Mouse (Mus musculus) CH12.LX (cell line): ENCODE measurements around the gene Swi5. TPM values are rescaled to one million over a fixed set of nuclear protein-coding genes. Genes with fewer than 3 reads are reported as not detected.

Source experiments
- DNase-seq: peaks from one replicate; pipeline ENCODE4 v3.0.0-alpha.2; 2013; ENCODE audit errors: extremely low read depth
- H3K27ac ChIP-seq: 2 replicates; pipeline ENCODE4 v1.5.1; 2012; ENCODE audit warnings: low read depth, mild to moderate bottlenecking, control low read depth, moderate library complexity; ENCODE audit not compliant: insufficient read depth
- H3K27me3 ChIP-seq: replicated peaks from 2 replicates; pipeline ENCODE3; 2012; ENCODE audit warnings: inconsistent platforms
- H3K36me3 ChIP-seq, 2 experiments: replicated peaks in 1 of 2; 2 replicates each; pipeline versions ENCODE3 to v1.6.1; 2012; ENCODE audit warnings: inconsistent platforms in 1 of 2, low read length in 1 of 2, mild to moderate bottlenecking in 1 of 2, mixed read lengths in 1 of 2, moderate library complexity in 1 of 2; ENCODE audit not compliant: control insufficient read depth in 1 of 2, insufficient read depth in 1 of 2
- H3K4me1 ChIP-seq, 2 experiments: 2 replicates each; pipeline ENCODE4 v1.6.1; 2012; ENCODE audit warnings: inconsistent platforms in 1 of 2, moderate library complexity in 1 of 2; ENCODE audit not compliant: insufficient read depth in 2 of 2, control insufficient read depth in 1 of 2
- H3K4me2 ChIP-seq: 2 replicates; pipeline ENCODE4 v1.6.1; 2012; ENCODE audit warnings: low read depth, mild to moderate bottlenecking, control low read depth; ENCODE audit not compliant: poor library complexity, insufficient read depth, severe bottlenecking
- H3K4me3 ChIP-seq, 3 experiments: fragments of 150-350 bp in 1 of 3; sonication (generic) in 1 of 3; replicated peaks in 1 of 3; 2 replicates each; pipeline versions ENCODE3 to v1.5.1; 2011 to 2012; ENCODE audit warnings: low read depth in 2 of 3, low read length in 2 of 3, mild to moderate bottlenecking in 2 of 3, moderate library complexity in 2 of 3, control low read depth in 1 of 3, improper control_type of control experiment in 1 of 3, inconsistent platforms in 1 of 3, mixed read lengths in 1 of 3; ENCODE audit not compliant: poor library complexity in 1 of 3
- H3K79me2 ChIP-seq: replicated peaks from 2 replicates; pipeline ENCODE4 v1.6.1; 2012; ENCODE audit warnings: mild to moderate bottlenecking, moderate library complexity; ENCODE audit not compliant: control insufficient read depth, poor library complexity, insufficient read depth, severe bottlenecking; ENCODE audit errors: extremely low read depth
- H3K9ac ChIP-seq: 2 replicates; pipeline ENCODE4 v1.6.1; 2012; ENCODE audit warnings: low read depth, mild to moderate bottlenecking, control low read depth, moderate library complexity; ENCODE audit not compliant: insufficient read depth
- H3K9me3 ChIP-seq: replicated peaks from 2 replicates; pipeline ENCODE3; 2012; ENCODE audit warnings: low read length, inconsistent platforms, mixed read lengths
- BHLHE40 ChIP-seq: IDR thresholded peaks from 2 replicates; pipeline ENCODE4 v1.6.1; 2011; ENCODE audit warnings: mild to moderate bottlenecking, low read depth, low read length, improper control_type of control experiment
- CHD2 ChIP-seq: IDR thresholded peaks from 2 replicates; pipeline ENCODE4 v1.6.1; 2011; ENCODE audit warnings: low read length, improper control_type of control experiment
- CTCF ChIP-seq, 2 experiments: IDR thresholded peaks in 1 of 2; conservative IDR thresholded peaks in 1 of 2; 2 replicates each; pipeline ENCODE4 v1.5.1; 2011 to 2012; ENCODE audit warnings: low read depth in 2 of 2, low read length in 2 of 2, improper control_type of control experiment in 1 of 2, inconsistent platforms in 1 of 2, mild to moderate bottlenecking in 1 of 2, moderate library complexity in 1 of 2
- E2F4 ChIP-seq: IDR thresholded peaks from 2 replicates; pipeline ENCODE4 v1.6.1; 2011; ENCODE audit warnings: low read depth, low read length, improper control_type of control experiment; ENCODE audit not compliant: insufficient replicate concordance
- ELF1 ChIP-seq: IDR thresholded peaks from 2 replicates; pipeline ENCODE4 v1.6.1; 2014; ENCODE audit warnings: low read depth, mild to moderate bottlenecking, inconsistent platforms, low read length, improper control_type of control experiment
- EP300 ChIP-seq: IDR thresholded peaks from 2 replicates; pipeline ENCODE4 v1.6.1; 2011; ENCODE audit warnings: low read length, improper control_type of control experiment
- ETS1 ChIP-seq: conservative IDR thresholded peaks from 2 replicates; pipeline ENCODE4 v1.6.1; 2012; ENCODE audit warnings: low read depth, mild to moderate bottlenecking, inconsistent platforms, low read length, improper control_type of control experiment, moderate library complexity
- IRF4 ChIP-seq: IDR thresholded peaks from 2 replicates; pipeline ENCODE4 v1.6.1; 2014; ENCODE audit warnings: low read depth, mild to moderate bottlenecking, inconsistent platforms, low read length, improper control_type of control experiment
- JUN ChIP-seq: IDR thresholded peaks from 2 replicates; pipeline ENCODE4 v1.6.1; 2011; ENCODE audit warnings: low read depth, mild to moderate bottlenecking, low read length, improper control_type of control experiment, moderate library complexity; ENCODE audit not compliant: insufficient read depth
- KAT2A ChIP-seq: IDR thresholded peaks from 2 replicates; pipeline ENCODE4 v1.6.1; 2012; ENCODE audit warnings: low read length, improper control_type of control experiment, inconsistent platforms; ENCODE audit not compliant: insufficient replicate concordance
- MAZ ChIP-seq: IDR thresholded peaks from 2 replicates; pipeline ENCODE4 v1.6.1; 2012; ENCODE audit warnings: low read depth, mild to moderate bottlenecking, inconsistent platforms, low read length, improper control_type of control experiment, moderate library complexity
- MXI1 ChIP-seq: IDR thresholded peaks from 2 replicates; pipeline ENCODE4 v1.6.1; 2011; ENCODE audit warnings: mild to moderate bottlenecking, low read depth, low read length, improper control_type of control experiment
- MYC ChIP-seq: IDR thresholded peaks from 2 replicates; pipeline ENCODE4 v1.6.1; 2011; ENCODE audit warnings: low read depth, mild to moderate bottlenecking, improper control_type of control experiment, low read length
- NELFE ChIP-seq: IDR thresholded peaks from 2 replicates; pipeline ENCODE4 v1.6.1; 2011; ENCODE audit warnings: low read depth, low read length, improper control_type of control experiment
- NRF1 ChIP-seq: IDR thresholded peaks from 2 replicates; pipeline ENCODE4 v1.6.1; 2014; ENCODE audit warnings: low read depth, mild to moderate bottlenecking, inconsistent platforms, low read length, improper control_type of control experiment, moderate library complexity
- PAX5 ChIP-seq: IDR thresholded peaks from 2 replicates; pipeline ENCODE4 v1.6.1; 2012; ENCODE audit warnings: low read length, inconsistent platforms, mixed read lengths
- POLR2A ChIP-seq: IDR thresholded peaks from 2 replicates; pipeline ENCODE4 v1.6.1; 2011; ENCODE audit warnings: low read depth, mild to moderate bottlenecking, improper control_type of control experiment, low read length
- POLR2AphosphoS2 ChIP-seq: IDR thresholded peaks from 2 replicates; pipeline ENCODE4 v1.6.1; 2011; ENCODE audit warnings: low read depth, low read length, improper control_type of control experiment
- RAD21 ChIP-seq: IDR thresholded peaks from 2 replicates; pipeline ENCODE4 v1.6.1; 2011; ENCODE audit warnings: low read depth, mild to moderate bottlenecking, low read length, improper control_type of control experiment, moderate library complexity
- RCOR1 ChIP-seq: conservative IDR thresholded peaks from 2 replicates; pipeline ENCODE4 v1.6.1; 2012; ENCODE audit warnings: low read depth, mild to moderate bottlenecking, inconsistent platforms, low read length, improper control_type of control experiment
- SMC3 ChIP-seq: IDR thresholded peaks from 2 replicates; pipeline ENCODE4 v1.6.1; 2011; ENCODE audit warnings: low read depth, low read length, improper control_type of control experiment
- TBP ChIP-seq: conservative IDR thresholded peaks from 2 replicates; pipeline ENCODE4 v1.6.1; 2011; ENCODE audit warnings: low read depth, low read length, improper control_type of control experiment
- USF1 ChIP-seq: IDR thresholded peaks from 2 replicates; pipeline ENCODE4 v1.6.1; 2014; ENCODE audit warnings: low read depth, mild to moderate bottlenecking, inconsistent platforms, low read length, improper control_type of control experiment
- ZMIZ1 ChIP-seq: IDR thresholded peaks from 2 replicates; pipeline ENCODE4 v1.6.1; 2012; ENCODE audit warnings: low read depth, mild to moderate bottlenecking, inconsistent platforms, low read length, improper control_type of control experiment
- dilution Hi-C: fragments of 300-500 bp; cut with MboI; formaldehyde crosslinking; loops from 2 replicates; pipeline ENCODE4 v1.14.3; 2020; ENCODE audit warnings: low sequenced_read_pairs; ENCODE audit not compliant: extremely low pct_unique_long_range_greater_than_20kb, extremely low pct_ligation_motif_present
- in situ Hi-C: fragments of 300-500 bp; cut with MboI; formaldehyde crosslinking; loops from 3 replicates; pipeline ENCODE4 v1.14.3; 2019; ENCODE audit warnings: low sequenced_read_pairs, low pct_ligation_motif_present, low pct_unique_long_range_greater_than_20kb, mixed read lengths
- polyA plus RNA-seq: library from polyadenylated mRNA; unstranded; fragments of >175 nt; gene quantifications from 2 replicates; pipeline ENCODE4 v1.2.1, GENCODE M21; 2012; ENCODE audit warnings: low read depth; ENCODE audit not compliant: insufficient read length
- total RNA-seq, 2 experiments: library from RNA; depleted of rRNA; stranded (reverse); fragments of 300-350 nt in 1 of 2; fragments of >200 nt in 1 of 2; gene quantifications; 2 replicates each; pipeline ENCODE4 v1.2.3; 2012 to 2014

Swi5 gene
- total and polyA plus RNA-seq, 3 experiments, result 295 to 437 (median 344) TPM

DNA sequence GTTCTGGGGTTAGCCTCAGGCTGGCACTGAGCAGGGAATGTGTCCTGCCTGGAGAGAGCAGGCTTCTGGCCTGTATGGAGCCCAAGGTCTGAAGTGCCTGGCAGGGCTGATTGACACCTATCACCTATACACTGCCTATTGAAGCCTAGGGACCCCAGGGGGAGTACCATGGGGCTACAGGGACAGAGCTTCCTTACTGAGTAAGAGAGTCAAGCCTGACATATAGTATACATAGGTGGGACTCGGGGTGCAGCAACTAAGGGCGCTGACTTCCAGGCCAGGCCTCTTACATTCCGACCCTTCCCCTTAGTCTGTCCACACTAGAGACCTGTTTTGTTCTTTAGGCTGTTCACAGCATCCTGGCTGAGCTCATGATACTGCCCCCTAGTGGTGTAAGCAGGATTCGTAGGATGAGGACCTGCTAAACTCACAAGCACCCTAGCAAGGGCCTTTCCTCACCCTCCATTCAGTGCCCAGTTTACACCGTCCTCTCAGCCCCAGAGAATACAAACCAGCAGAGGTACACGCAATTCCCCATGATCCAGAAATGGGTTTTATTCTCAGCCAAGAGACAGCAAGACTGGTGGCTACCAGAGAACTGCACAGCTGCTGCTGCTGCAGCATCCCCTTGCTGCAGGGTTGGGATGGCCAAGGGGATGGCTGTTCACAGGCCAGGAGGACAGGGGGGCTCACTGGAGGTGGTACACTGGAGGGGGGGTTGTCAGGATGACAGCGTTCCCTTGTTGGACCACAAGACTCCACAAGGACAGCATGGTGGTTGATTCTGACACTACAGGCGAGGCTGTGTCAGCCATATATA is 20.3 kb upstream of the Swi5 start:
- in situ Hi-C loops, result no loop called here
- Histone ChIP-seq H3K27ac (no peak overlapping the region), H3K4me3 (no peak overlapping the region), H3K27me3 (peaks cover 1% of the 10 kb centered on the region), H3K4me1 (peaks cover 13 to 28% of the 10 kb centered on the region in 2 experiments), H3K4me2 (no peak overlapping the region), H3K79me2 (no peaks in the 10 kb centered on the region), H3K9ac (no peak overlapping the region), H3K36me3 (peaks cover 48 to 65% of the 10 kb centered on the region in 2 experiments), H3K9me3 (no peaks in the 10 kb centered on the region)
- dilution Hi-C loops, result no loop called here
- TF ChIP-seq SMC3 (peak; percentile 24; the same call in 1 of the 2 replicates), CTCF (conservative IDR thresholded peaks at IDR 0.05 in 1 of 2, IDR thresholded peaks at IDR 0.05 in 1 of 2; ENCODE audit: low read depth in 2 of 2, low read length in 2 of 2) (peak; percentile 76 to 93), KAT2A (no peak)
- peak; percentile 67 for DNase-seq

DNA sequence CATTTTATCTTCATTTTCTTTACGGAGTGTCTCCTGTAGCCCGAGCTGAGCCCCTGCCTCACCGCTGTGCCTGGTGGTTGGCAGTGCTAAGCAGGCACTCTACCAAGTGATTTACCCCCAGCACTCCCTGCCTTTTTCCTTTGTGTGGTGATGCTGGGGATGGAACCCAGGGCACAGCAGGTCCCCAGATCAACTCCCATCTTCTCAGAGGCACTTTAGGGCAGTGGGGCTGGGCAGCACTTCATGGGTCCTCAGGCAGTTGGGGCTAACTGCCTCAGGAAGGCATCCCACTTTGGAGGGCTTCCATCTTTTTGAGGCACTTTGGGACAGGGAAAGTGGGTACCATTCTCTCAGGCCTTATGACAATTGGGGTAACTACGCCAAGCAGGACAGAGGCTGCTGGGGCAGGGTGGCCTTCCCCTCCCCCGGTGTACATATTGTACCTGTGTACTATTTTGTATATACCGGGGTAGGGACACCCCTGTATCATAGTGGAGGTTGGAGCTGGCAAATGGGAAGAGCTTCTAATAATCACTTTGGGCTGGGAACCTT is 19.4 kb upstream of the Swi5 start:
- Histone ChIP-seq H3K4me2 (no peak overlapping the region), H3K4me1 (peaks cover 11 to 28% of the 10 kb centered on the region in 2 experiments), H3K4me3 (no peak overlapping the region), H3K9me3 (no peaks in the 10 kb centered on the region), H3K27ac (no peak overlapping the region), H3K36me3 (peaks cover 57 to 74% of the 10 kb centered on the region in 2 experiments), H3K9ac (no peak overlapping the region), H3K27me3 (no peaks in the 10 kb centered on the region), H3K79me2 (no peaks in the 10 kb centered on the region)
- no peak for DNase-seq
- TF ChIP-seq TBP, result no peak
- no peak for TF ChIP-seq PAX5
- no peak for TF ChIP-seq POLR2AphosphoS2
- no peak for TF ChIP-seq MYC
- no peak for TF ChIP-seq KAT2A
- no peak for TF ChIP-seq ELF1
- TF ChIP-seq RCOR1, result no peak
- dilution Hi-C loops, result no loop called here
- in situ Hi-C loops, result no loop called here

DNA sequence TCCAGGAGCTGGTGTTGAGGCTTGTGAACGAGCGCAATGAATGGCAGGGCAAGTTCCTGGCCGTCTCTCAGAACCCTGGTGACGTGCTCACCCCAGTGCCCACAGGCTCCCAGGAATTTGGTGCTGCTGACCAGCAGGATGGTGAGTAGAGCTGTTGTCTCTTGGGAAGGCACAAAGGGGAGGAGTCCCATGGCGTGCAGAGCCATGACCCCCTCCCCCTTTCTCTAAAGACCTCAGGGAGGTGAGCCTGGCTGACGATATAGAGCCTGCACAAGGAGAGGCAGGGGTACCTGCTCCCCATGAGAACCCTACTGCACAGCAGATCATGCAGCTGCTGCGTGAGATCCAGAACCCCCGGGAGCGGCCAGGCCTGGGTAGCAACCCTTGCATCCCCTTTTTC is 18.3 kb upstream of the Swi5 start:
- H3K4me2 ChIP-seq, result no peak overlapping the region
- H3K79me2 ChIP-seq, result no peaks in the 10 kb centered on the region
- H3K27me3 ChIP-seq, result no peaks in the 10 kb centered on the region
- TF ChIP-seq ETS1, result no peak
- no peak for TF ChIP-seq SMC3
- TF ChIP-seq RAD21, result no peak
- TF ChIP-seq MAZ, result no peak
- no peak for TF ChIP-seq E2F4
- no peak for TF ChIP-seq PAX5
- TF ChIP-seq NRF1, result no peak
- TF ChIP-seq JUN, result no peak
- TF ChIP-seq ZMIZ1, result no peak
- no peak for TF ChIP-seq MXI1
- TF ChIP-seq POLR2A, result no peak
- TF ChIP-seq KAT2A, result no peak
- TF ChIP-seq POLR2AphosphoS2, result no peak
- no peak for TF ChIP-seq CHD2
- no peak for TF ChIP-seq NELFE
- no peak for TF ChIP-seq CTCF (conservative IDR thresholded peaks at IDR 0.05 in 1 of 2, IDR thresholded peaks at IDR 0.05 in 1 of 2; ENCODE audit: low read depth in 2 of 2, low read length in 2 of 2)
- no peak for TF ChIP-seq IRF4
- TF ChIP-seq USF1, result no peak
- TF ChIP-seq EP300, result no peak
- TF ChIP-seq BHLHE40, result no peak
- no peak overlapping the region for H3K27ac ChIP-seq
- no peak for DNase-seq
- no peak overlapping the region for H3K9ac ChIP-seq
- peaks cover 65 to 85% of the 10 kb centered on the region in 2 experiments for H3K36me3 ChIP-seq
- dilution Hi-C loops, result no loop called here
- H3K4me3 ChIP-seq, result no peak overlapping the region
- H3K4me1 ChIP-seq, result peaks cover 8 to 23% of the 10 kb centered on the region in 2 experiments
- in situ Hi-C loops, result no loop called here
- H3K9me3 ChIP-seq, result no peaks in the 10 kb centered on the region
